ENCODE assay signal across 9 mouse cellular contexts in genomic region chr14:40963501-40964213, GRCm38 (mm10). TPM values are rescaled to one million over a fixed set of nuclear protein-coding genes. Genes with fewer than 3 reads are reported as not detected.
DNase-seq lines count a peak whose midpoint lies in the region; ATAC-seq lines count a peak whose summit lies in the region.
"Had no signal": no experiment of that assay in that cellular context is flagged by ENCODE, and none has a peak within 500 bp of the region (broad histone marks: within the 10 kb centered on the region; RNA-seq: fewer than 3 reads in every experiment).

No protein-coding gene starts in this region.

- ATAC-seq in hindbrain, embryonic 13.5 days (ENCODE audit: low FRiP score), result no peak
- ATAC-seq in neural tube, embryonic 12.5 days (ENCODE audit: low FRiP score, low read depth), result no peak
- no peak for ATAC-seq in neural tube, embryonic 15.5 days (ENCODE audit: low FRiP score)
- ATAC-seq in forebrain, embryonic 16.5 days, result no peak

- H3K9ac ChIP-seq in hindbrain, embryonic 13.5 days, result no peak overlapping the region
- H3K9ac ChIP-seq in neural tube, embryonic 12.5 days, result no peak overlapping the region
- no peak overlapping the region for H3K9ac ChIP-seq in neural tube, embryonic 15.5 days (replicated peaks)
- no peak overlapping the region for H3K9ac ChIP-seq in forebrain, embryonic 16.5 days (replicated peaks; ENCODE audit: low read depth, low read length)
- H3K9ac ChIP-seq: limb, embryonic 13.5 days had no signal

- H3K36me3 ChIP-seq in hindbrain, embryonic 13.5 days, result no peaks in the 10 kb centered on the region
- H3K36me3 ChIP-seq in hindbrain, embryonic 10.5 days, result no peaks in the 10 kb centered on the region
- no peaks in the 10 kb centered on the region for H3K36me3 ChIP-seq in neural tube, embryonic 12.5 days
- no peaks in the 10 kb centered on the region for H3K36me3 ChIP-seq in neural tube, embryonic 15.5 days
- H3K36me3 ChIP-seq in forebrain, embryonic 16.5 days (ENCODE audit: control insufficient read depth, insufficient read depth), result no peaks in the 10 kb centered on the region
- H3K36me3 ChIP-seq: limb, embryonic 13.5 days had no signal

- no peak overlapping the region for H3K27ac ChIP-seq in hindbrain, embryonic 13.5 days
- H3K27ac ChIP-seq in hindbrain, embryonic 10.5 days, result no peak overlapping the region
- no peak overlapping the region for H3K27ac ChIP-seq in neural tube, embryonic 12.5 days
- H3K27ac ChIP-seq in neural tube, embryonic 15.5 days (replicated peaks), result no peak overlapping the region
- no peak overlapping the region for H3K27ac ChIP-seq in forebrain, embryonic 16.5 days (ENCODE audit: low read length)
- H3K27ac ChIP-seq: limb, embryonic 13.5 days had no signal

- H3K27me3 ChIP-seq in hindbrain, embryonic 13.5 days, result no peaks in the 10 kb centered on the region
- H3K27me3 ChIP-seq in hindbrain, embryonic 10.5 days (ENCODE audit: insufficient read depth, poor library complexity, severe bottlenecking), result peaks cover 9% of the 10 kb centered on the region
- no peaks in the 10 kb centered on the region for H3K27me3 ChIP-seq in neural tube, embryonic 12.5 days (replicated peaks)
- no peaks in the 10 kb centered on the region for H3K27me3 ChIP-seq in neural tube, embryonic 15.5 days (replicated peaks)
- no peaks in the 10 kb centered on the region for H3K27me3 ChIP-seq in forebrain, embryonic 16.5 days (replicated peaks; ENCODE audit: control insufficient read depth, insufficient read depth, low read length)
- H3K27me3 ChIP-seq: limb, embryonic 13.5 days had no signal

- peak overlapping the region; percentile 93 for H3K4me2 ChIP-seq in hindbrain, embryonic 13.5 days
- peak overlapping the region; percentile 36; the same call in 1 of the 2 replicates for H3K4me2 ChIP-seq in neural tube, embryonic 12.5 days (replicated peaks)
- H3K4me2 ChIP-seq in neural tube, embryonic 15.5 days, result no peak overlapping the region
- H3K4me2 ChIP-seq in forebrain, embryonic 16.5 days (ENCODE audit: low read length), result peak overlapping the region; percentile 35
- H3K4me2 ChIP-seq: limb, embryonic 13.5 days had no signal

- peaks cover 70% of the 10 kb centered on the region for H3K4me1 ChIP-seq in hindbrain, embryonic 13.5 days (replicated peaks)
- peaks cover 74% of the 10 kb centered on the region for H3K4me1 ChIP-seq in hindbrain, embryonic 10.5 days (replicated peaks)
- H3K4me1 ChIP-seq in neural tube, embryonic 12.5 days, result peaks cover 53% of the 10 kb centered on the region
- H3K4me1 ChIP-seq in neural tube, embryonic 15.5 days, result peaks cover 53% of the 10 kb centered on the region
- peaks cover 54% of the 10 kb centered on the region for H3K4me1 ChIP-seq in forebrain, embryonic 16.5 days (replicated peaks; ENCODE audit: control insufficient read depth, insufficient read depth, low read length)

- no peak overlapping the region for H3K4me3 ChIP-seq in hindbrain, embryonic 13.5 days
- H3K4me3 ChIP-seq in hindbrain, embryonic 10.5 days, result no peak overlapping the region
- no peak overlapping the region for H3K4me3 ChIP-seq in neural tube, embryonic 12.5 days
- H3K4me3 ChIP-seq in neural tube, embryonic 15.5 days (replicated peaks), result no peak overlapping the region
- no peak overlapping the region for H3K4me3 ChIP-seq in forebrain, embryonic 16.5 days (replicated peaks; ENCODE audit: low read length)
- H3K4me3 ChIP-seq: limb, embryonic 13.5 days had no signal

- 78% methylated on average over 3 of the region's 3 CpGs for WGBS in hindbrain, embryonic 13.5 days
- 78% methylated on average over 3 of the region's 3 CpGs for WGBS in hindbrain, embryonic 10.5 days
- 77% methylated on average over 3 of the region's 3 CpGs for WGBS in neural tube, embryonic 12.5 days
- 77% methylated on average over 3 of the region's 3 CpGs for WGBS in neural tube, embryonic 15.5 days
- WGBS in forebrain, embryonic 16.5 days, result 76% methylated on average over 3 of the region's 3 CpGs

- H3K9me3 ChIP-seq in hindbrain, embryonic 13.5 days, result no peaks in the 10 kb centered on the region
- H3K9me3 ChIP-seq in hindbrain, embryonic 10.5 days, result no peaks in the 10 kb centered on the region
- H3K9me3 ChIP-seq in neural tube, embryonic 12.5 days, result no peaks in the 10 kb centered on the region
- no peaks in the 10 kb centered on the region for H3K9me3 ChIP-seq in neural tube, embryonic 15.5 days (replicated peaks)
- H3K9me3 ChIP-seq in forebrain, embryonic 16.5 days (ENCODE audit: control insufficient read depth, low read length), result no peaks in the 10 kb centered on the region
- H3K9me3 ChIP-seq: limb, embryonic 13.5 days had no signal

- no peak for DNase-seq in hindbrain, embryonic 10.5 days (ENCODE audit: low spot score)
- peak; percentile 46 for DNase-seq in naive thymus-derived CD4-positive, alpha-beta T cell, adult 2 months (ENCODE audit: low read depth)
- no peak for DNase-seq in spleen, adult 18-20 months
- DNase-seq: right cerebral cortex, postnatal 4 days had no signal

RNA-seq across cellular contexts. Expression of gene Tspan14, which starts 3.0 kb away (rescaled TPM):
- polyA plus RNA-seq in hindbrain, embryonic 13.5 days (2015; fragmentation: Nextera tagmentation; extraction: Ambion mirVana), result 76.4 and 77.0 TPM in 2 replicates
- 95.5 and 95.7 TPM in 2 replicates for polyA plus RNA-seq in hindbrain, embryonic 10.5 days (2016; fragmentation: Nextera tagmentation; extraction: Ambion mirVana)
- 99.6 and 99.7 TPM in 2 replicates for polyA plus RNA-seq in neural tube, embryonic 12.5 days (2016; fragmentation: Nextera tagmentation; extraction: Ambion mirVana)
- polyA plus RNA-seq in neural tube, embryonic 15.5 days (2015; fragmentation: Nextera tagmentation; extraction: Ambion mirVana), result 45.5 and 53.0 TPM in 2 replicates
- polyA plus RNA-seq in forebrain, embryonic 16.5 days (2015; fragmentation: Nextera tagmentation; extraction: Ambion mirVana), result 90.0 and 102 TPM in 2 replicates

RNA-seq across cellular contexts. Expression of gene Fam213a, which starts 49.9 kb away (rescaled TPM):
- polyA plus RNA-seq in hindbrain, embryonic 13.5 days (2015; fragmentation: Nextera tagmentation; extraction: Ambion mirVana), result 78.5 and 81.6 TPM in 2 replicates
- polyA plus RNA-seq in hindbrain, embryonic 10.5 days (2016; fragmentation: Nextera tagmentation; extraction: Ambion mirVana), result 45.2 and 52.6 TPM in 2 replicates
- polyA plus RNA-seq in neural tube, embryonic 12.5 days (2016; fragmentation: Nextera tagmentation; extraction: Ambion mirVana), result 56.4 and 59.2 TPM in 2 replicates
- 93.2 and 96.7 TPM in 2 replicates for polyA plus RNA-seq in neural tube, embryonic 15.5 days (2015; fragmentation: Nextera tagmentation; extraction: Ambion mirVana)
- 71.5 and 85.2 TPM in 2 replicates for polyA plus RNA-seq in forebrain, embryonic 16.5 days (2015; fragmentation: Nextera tagmentation; extraction: Ambion mirVana)
